Mouse (Mus musculus): Measurements from ENCODE around the gene Agpat1.

DNA sequence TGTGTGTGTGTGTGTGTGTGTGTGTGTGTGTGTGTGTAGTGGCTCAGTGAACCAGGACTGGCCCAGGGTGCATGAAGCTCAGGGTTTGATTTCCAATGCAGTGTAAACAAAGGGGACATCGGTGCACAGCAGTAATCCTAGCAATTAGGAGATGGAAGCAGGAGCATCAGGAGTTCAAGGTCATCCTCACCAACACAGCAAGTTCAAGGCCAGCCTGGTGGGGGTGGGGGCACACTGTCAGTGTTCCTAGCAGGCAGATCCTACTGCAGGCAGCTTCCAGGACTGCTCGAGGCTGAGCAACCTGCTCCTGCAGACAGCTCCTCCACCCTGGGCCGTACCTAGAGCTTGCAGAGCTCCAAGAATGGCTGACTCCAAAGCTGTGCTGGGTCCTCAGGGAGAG lies 41.5 kb upstream of the Agpat1 start:
- TF ChIP-seq CTCF (conservative IDR thresholded peaks at IDR 0.05; ENCODE audit: low read length) (no peak), NANOG (IDR thresholded peaks at IDR 0.05; ENCODE audit: borderline replicate concordance, low read length) (peak; percentile 54; the same call in 1 of the 2 replicates)

Measured in E14TG2a.4 (cell line).